Mouse (Mus musculus): ENCODE measurements around the gene Mllt11.

GRCm38 (mm10) chr3:95237541-95238099 lies 5.6 kb upstream of the Mllt11 start:
- no peak for TF ChIP-seq CTCF (IDR thresholded peaks at IDR 0.05; ENCODE audit: insufficient read depth, low read depth, low read length)
- no peak for TF ChIP-seq POLR2A (IDR thresholded peaks at IDR 0.05; ENCODE audit: insufficient read depth, low read depth, low read length)
